Mouse (Mus musculus) hindlimb bud, embryonic 11.5 days (tissue): ENCODE measurements around the gene Capn10.

Experiments used
- DNase-seq: peaks from one replicate; pipeline ENCODE4 v3.0.0-alpha.2; 2012; ENCODE audit warnings: low read depth, low spot score; ENCODE audit errors: extremely low spot score

The Capn10 gene

GRCm38 (mm10) chr1:92934182-92934827 is at the start of gene Capn10:
Gene Capn10, plus strand, starts transcription at chr1:92934376.
- DNase-seq, result peak; percentile 93

- DNase-seq, result no peak
These were observed 45.1 kb upstream of the Capn10 start for GRCm38 (mm10) chr1:92888901-92889655.

DNA sequence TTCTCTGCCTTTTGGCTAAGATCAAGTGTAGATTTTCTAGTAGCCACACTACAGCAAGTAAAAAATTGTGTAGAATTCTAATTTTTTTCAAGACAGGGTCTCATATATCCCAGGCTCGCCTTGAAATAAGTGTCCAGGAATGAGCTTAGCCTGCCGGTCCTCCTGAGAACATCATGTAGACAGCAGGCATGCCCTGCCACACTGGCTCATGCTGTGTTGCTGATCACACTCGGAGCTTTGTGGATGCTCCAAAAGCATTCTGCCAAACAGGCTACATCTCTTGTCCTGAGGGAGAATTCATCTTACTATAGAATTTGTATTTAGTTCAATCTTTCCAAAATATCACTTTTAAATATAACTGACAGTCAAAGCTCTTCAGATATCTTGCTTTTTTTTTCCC is 41.4 kb upstream of the Capn10 start:
- DNase-seq, result no peak

GRCm38 (mm10) chr1:92893896-92894295 is 40.3 kb upstream of the Capn10 start:
- no peak for DNase-seq

DNA sequence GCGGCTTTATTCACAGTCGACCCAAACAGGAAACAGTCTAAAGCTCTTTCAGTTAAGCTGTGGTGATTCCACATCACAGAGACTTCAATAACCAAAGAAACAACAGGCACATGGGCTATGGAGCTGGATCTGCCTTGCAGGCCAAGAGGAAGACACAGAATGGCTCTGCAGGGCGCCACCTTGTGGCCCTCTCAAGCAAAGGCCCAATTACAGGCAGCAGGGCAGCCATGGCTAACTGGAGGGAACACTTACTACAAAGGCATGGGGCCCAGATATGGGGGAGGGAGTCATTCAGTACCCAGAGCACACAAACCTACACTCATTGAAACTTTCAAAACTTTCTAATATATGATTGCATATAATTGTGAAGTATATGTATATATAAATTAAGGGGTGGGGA is 39.1 kb upstream of the Capn10 start:
- DNase-seq, result peak; percentile 72

- DNase-seq, result no peak
These were observed 31.4 kb upstream of the Capn10 start, which contains the start of gene Ankmy1 for GRCm38 (mm10) chr1:92902786-92903185. Gene Ankmy1, minus strand, starts transcription at chr1:92902906.

GRCm38 (mm10) chr1:92903627-92904026 is 30.5 kb upstream of the Capn10 start:
- no peak for DNase-seq

DNA sequence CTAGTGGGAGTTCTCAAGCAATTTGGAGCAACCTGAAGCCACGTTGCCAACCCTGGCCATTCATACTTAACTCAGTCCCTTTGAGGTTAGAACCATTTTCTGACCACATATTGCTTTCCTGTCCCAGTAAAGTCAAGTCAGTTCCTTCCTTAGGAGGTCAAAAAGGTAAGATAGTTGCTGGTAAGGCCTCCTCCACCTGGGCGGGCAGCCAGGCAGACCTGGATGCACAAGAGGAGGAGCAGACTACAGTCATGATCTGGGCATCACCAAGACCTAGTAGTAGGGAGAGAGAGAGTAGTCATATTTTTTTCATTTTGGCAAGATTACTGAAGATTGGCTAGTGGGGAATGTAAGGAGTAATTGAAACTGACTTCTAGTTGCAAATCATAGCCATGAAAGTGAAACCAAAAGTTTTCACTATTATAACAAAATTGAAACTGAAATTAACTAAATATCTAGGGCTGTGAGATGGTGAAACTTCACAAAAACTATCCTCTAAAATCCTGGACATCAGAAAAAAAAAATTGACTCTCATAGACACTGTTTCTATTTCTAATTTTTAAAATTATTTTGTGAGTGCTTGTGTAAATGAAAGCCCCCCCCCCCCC is 28.4 kb upstream of the Capn10 start:
- no peak for DNase-seq

DNA sequence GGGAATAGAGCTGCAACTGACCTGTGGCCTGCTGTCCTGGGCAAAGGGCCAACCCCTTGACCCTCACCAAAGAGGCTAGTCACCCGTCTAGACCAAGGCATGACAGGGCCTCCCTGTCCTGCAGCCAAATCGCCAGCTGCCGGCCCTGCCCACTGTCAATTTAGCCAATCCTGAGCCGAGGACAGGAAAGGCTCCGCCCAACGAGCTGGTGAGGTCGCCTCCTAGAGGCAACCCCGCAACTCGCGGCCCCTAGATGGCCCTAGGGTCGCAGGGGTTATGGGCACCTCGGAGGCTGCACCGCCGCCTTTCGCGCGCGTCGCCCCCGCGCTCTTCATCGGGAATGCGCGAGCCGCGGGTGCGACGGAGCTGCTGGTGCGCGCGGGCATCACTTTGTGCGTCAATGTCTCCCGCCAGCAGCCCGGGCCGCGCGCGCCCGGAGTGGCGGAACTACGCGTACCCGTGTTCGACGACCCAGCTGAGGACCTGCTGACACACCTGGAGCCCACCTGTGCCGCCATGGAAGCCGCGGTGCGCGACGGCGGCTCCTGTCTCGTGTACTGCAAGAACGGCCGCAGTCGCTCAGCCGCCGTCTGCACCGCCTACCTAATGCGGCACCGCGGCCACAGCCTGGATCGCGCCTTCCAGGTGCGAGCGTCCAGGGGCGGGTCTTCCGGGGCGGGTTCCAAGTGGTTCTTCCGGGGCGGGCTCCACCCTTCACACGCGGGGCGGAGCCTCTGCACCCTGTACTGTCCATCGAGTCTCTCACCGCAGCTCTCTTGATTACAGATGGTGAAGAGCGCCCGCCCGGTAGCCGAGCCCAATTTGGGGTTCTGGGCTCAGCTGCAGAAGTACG is 27.2 kb upstream of the Capn10 start, which contains the start of gene Dusp28:
Gene Dusp28, plus strand, starts transcription at position 203 of the 853 bp plus-strand sequence.
- no peak for DNase-seq

DNA sequence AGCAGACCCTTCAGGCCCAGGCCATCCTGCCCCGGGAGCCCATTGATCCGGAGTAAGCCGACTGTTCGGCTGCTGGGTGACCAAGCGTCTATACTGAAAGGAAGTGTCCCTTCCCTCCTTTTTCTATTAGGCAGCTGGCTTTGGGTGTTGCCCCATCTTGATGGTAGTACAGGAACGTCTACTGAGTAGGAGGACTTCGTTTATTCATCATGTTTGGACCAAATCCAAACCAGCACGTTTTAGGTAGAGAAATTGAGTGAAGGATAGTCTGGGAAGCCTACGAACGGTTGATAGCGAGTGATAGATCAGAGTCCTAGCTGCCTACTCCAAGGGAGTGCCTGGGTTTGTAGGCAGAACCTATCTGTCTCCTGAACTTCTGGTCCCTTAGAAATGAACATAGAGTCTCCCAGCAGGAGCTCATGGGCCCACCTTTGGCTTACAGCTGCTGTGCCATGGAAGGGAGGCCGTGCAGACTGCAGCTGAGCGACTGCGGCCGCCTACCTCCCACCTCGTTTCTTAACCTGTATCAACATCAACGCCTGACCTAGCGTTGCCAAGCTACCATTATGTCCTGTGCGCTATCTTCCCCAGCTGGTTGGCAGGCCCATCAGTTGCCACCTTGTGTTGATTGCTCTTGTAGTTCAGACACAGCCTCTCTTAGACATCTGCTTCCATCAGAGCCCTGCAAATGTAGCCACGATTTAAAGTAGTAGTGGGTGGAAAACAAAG is 26.4 kb upstream of the Capn10 start:
- DNase-seq, result no peak

DNA sequence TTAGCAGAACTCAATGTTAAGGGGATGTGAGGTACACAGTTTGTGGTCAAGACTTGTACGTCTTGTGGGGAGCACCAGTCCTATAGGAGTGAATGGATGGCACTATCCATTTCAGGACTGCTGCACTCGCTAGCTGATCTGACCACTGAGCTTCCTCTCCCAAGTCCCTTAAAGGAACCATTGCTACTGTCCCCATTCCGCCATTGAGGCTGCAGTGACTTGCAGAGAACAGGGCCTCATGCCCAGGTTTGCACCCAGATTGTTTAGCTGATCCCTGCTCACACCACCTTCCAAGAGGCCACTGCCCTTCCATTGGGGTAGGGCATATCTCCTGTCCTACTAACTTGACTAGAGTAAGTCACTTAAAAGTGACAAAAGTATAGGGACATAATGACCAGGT is 25.5 kb upstream of the Capn10 start:
- no peak for DNase-seq

DNA sequence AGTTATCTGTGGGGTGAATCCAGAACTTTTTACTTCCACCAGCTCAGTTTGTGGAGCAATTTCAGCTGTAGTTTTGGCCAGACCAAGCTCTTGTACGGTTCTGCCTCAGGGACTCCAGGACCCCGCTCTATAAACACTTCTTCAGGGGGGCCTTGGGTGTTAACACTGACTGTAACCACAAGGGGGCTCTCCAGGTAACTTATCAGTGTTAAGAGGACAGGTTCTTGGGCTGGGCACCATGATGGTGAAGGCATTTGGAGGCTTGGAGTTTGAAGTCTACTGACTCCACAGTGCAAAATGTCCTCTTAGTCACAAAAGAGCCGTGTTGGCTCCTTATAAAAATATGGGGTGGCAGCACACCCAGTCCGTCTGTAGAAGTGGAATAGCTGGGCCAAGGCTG is 25.1 kb upstream of the Capn10 start:
- no peak for DNase-seq

- no peak for DNase-seq
These were observed 23.8 kb upstream of the Capn10 start, which contains the start of gene Rnpepl1 for GRCm38 (mm10) chr1:92910239-92910885. Gene Rnpepl1, plus strand, starts transcription at chr1:92910783.

- DNase-seq, result no peak
These were observed 23.1 kb upstream of the Capn10 start for GRCm38 (mm10) chr1:92910925-92911720.

DNA sequence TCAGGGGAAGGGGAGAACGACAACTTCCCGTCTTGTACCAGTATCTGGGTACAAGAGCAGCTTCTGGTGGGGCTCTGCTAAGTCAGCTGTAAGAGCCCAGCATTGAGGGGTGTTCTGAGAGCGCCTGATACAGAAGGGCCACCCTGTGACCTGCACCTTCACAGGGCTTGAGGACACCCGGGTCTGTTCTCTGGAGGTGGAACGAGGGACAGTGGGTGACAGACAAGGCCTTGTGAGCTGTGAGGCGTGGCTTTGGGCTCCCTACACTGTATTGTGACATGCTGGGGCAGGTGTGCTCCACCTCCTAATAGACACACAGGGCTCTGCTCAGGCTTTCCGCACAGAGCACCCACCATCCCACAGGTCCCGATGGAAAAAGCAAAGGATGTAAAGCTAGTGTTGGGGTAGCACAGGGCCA is 22.4 kb upstream of the Capn10 start:
- no peak for DNase-seq

GRCm38 (mm10) chr1:92912286-92912685 is 21.9 kb upstream of the Capn10 start:
- no peak for DNase-seq

DNA sequence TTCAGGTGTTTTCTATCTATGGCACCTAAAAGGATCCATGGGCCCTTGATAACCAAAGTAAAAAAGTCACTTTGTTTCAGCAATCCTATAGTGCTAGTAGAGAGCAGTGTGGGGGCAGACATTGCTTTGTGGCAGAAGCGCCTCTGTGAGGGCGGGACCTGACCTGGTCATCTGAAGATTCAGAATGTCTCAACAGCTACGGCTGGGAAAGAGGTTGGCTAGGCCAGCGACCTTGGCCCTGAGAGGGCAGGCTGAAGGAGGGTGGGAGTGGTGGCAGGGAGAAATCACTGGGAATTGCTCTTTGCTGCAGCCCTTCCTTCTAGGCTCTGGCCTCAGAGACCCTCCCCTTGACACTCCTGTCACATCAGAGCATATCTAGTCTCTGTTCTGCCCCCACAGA is 19.9 kb upstream of the Capn10 start:
- DNase-seq, result no peak

- no peak for DNase-seq
These were observed 19.2 kb upstream of the Capn10 start for GRCm38 (mm10) chr1:92914993-92915392.

GRCm38 (mm10) chr1:92916725-92917124 is 17.5 kb upstream of the Capn10 start:
- no peak for DNase-seq
